Mouse (Mus musculus) kidney, adult 8-10 months (tissue): ENCODE results near the gene Cbx4.
"Not testable (repeated sequence)": the region's sequence is repeated elsewhere in the genome, so short reads cannot be mapped to it uniquely, and the experiment has no call there.

ENCODE experiments used
- DNase-seq, 2 experiments: peaks; one replicate each; pipeline ENCODE4 v3.0.0; 2022

The Cbx4 gene

GRCm38 (mm10) chr11:119109415-119110071 lies 23.5 kb upstream of the Cbx4 start:
- DNase-seq = peak; percentile 60 to 69

GRCm38 (mm10) chr11:119108573-119109263 lies 22.7 kb upstream of the Cbx4 start:
- DNase-seq = no peak

- peak in 1 of 2 experiments; percentile 64 for DNase-seq
Observed at GRCm38 (mm10) chr11:119106289-119106688, 20.3 kb upstream of the Cbx4 start.

DNA sequence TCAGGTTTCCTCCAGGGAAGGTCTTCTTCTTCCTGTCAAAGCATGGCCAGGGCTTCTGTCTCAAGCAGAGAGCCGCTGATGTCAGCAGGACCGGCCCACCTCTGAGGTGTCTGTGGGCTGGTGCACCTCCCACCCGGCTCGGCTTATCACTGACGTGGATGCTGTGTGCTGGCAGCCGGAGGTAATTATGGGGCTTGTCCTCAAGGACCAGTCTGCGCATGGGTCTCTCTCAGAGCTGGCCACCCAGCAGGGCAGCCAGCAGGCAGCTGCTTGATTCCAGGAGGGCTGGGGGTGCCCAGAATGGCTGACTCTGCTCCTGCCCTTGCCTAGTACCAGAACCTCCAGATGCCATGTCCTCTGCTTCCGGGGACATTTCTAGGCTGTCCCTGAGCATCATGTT lies 19.7 kb upstream of the Cbx4 start:
- DNase-seq = no peak

DNA sequence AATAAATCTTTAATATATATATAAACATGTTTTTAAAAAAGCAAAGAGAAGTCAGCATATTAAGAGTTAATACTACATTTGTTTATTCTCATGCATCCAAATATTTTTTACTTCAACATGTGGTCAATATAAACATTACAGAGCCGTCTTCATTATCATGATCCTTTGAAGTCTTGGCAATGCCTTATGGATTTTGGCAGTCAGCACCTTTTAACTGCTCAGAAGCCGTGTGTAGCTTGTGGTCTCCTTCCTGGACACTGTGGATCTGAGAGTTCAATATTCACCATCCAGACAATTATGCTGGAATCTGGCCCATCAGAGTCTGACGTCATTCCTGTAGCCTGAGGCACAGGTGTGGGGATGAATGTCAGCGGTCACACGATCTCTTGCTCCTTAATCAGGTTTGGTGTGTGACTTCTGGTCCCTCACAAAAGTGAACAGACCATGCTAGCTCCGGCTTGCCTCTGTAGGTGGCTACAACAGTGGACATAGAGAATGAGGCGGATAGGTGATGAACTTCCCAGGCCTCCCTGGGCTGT lies 19.1 kb upstream of the Cbx4 start:
- DNase-seq = no peak

DNA sequence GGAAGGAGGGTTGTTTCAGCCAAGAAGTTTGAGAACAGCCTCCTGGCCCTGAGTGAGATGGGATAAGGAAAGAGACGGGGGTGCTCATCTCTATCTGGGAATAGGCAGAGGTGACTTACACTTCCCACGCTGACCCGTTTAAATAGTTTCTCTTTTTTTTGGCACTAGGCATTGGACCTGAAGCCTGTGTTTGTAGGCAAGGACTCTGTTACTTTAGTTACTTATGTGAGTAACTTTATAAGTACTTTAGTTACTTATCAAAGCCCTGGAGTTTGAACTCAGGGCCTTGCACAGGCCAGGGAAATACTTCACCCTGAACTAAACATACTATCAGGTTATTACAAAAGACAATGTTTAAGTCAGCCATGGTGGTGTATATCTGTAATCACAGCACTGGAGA lies 18.0 kb upstream of the Cbx4 start:
- DNase-seq = no peak

DNA sequence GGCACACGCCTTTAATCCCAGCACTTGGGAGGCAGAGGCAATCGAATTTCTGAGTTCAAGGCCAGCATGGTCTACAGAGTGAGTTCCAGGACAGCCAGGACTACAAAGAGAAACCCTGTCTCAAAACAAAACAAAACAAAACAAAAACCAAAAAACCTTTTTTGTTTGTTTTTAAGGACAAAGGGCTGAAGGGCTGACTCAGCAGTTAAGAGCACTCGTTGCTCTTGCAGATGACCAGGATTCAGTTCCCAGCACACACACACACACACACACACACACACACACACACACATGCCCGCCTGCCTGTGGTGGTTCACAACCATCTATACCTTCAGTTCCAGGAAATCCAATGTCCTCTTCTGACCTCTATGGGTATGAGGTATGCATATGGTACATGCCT lies 14.3 kb upstream of the Cbx4 start:
- DNase-seq = not testable (repeated sequence)

GRCm38 (mm10) chr11:119098202-119098601 lies 12.2 kb upstream of the Cbx4 start:
- DNase-seq = no peak

DNA sequence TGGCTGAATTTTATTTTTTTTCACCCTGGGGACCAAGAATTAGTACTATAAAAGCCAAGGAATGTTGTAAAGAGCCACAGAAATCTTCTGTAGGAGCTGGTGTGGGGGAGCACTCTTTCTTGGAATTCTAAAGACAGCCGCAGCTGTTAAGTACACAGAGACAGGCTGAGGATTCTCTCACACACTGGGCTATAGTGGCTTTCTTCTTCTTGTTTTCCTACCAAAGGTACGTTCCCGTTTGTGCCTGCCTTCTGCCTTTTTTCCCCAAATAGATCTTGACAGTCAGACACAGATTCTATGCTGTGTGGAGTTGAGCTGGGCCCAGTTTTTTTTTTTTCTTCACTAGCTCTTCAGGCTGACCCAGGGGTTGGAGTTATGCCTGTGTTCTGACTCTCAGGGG lies 9.4 kb upstream of the Cbx4 start:
- DNase-seq = no peak

GRCm38 (mm10) chr11:119093322-119093721 lies 7.3 kb upstream of the Cbx4 start:
- no peak for DNase-seq

GRCm38 (mm10) chr11:119092286-119092685 lies 6.3 kb upstream of the Cbx4 start:
- DNase-seq = no peak

GRCm38 (mm10) chr11:119091598-119091991 lies 5.6 kb upstream of the Cbx4 start:
- DNase-seq = peak; percentile 78 to 84

DNA sequence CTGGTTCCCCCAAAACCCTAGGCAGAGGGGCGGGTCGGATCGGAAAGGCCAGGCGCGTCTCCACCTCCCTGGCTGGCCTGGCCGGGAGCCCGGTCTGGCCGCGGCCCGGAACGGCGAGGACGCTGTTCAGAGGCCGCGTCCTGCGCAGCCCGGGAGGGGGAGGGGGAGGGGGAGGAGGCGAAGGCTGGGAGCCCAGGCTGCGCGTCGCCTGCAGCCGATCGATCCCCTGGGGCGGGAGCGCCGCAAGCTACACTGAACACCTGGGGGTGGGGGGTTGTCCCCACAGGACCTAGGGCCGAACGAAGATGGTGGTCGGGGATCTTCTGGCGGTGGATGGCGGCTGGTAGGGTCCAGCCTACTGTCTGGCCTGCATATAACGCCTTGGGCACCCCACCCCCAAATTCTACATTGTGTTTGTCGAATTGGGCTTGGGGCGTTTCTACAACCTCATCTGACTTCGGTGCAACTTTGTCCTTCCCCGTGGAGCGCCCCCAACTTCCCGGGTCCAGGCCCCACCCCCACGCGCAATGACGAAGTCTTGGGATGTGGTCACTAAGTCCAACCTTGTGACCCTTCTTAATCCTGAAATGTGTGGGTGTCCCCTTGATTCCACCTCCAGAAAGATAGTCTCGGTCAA lies 5.1 kb upstream of the Cbx4 start:
- DNase-seq = peak; percentile 71 to 74

- peak in 1 of 2 experiments; percentile 28 for DNase-seq
Observed at GRCm38 (mm10) chr11:119090076-119090960, 4.3 kb upstream of the Cbx4 start.

DNA sequence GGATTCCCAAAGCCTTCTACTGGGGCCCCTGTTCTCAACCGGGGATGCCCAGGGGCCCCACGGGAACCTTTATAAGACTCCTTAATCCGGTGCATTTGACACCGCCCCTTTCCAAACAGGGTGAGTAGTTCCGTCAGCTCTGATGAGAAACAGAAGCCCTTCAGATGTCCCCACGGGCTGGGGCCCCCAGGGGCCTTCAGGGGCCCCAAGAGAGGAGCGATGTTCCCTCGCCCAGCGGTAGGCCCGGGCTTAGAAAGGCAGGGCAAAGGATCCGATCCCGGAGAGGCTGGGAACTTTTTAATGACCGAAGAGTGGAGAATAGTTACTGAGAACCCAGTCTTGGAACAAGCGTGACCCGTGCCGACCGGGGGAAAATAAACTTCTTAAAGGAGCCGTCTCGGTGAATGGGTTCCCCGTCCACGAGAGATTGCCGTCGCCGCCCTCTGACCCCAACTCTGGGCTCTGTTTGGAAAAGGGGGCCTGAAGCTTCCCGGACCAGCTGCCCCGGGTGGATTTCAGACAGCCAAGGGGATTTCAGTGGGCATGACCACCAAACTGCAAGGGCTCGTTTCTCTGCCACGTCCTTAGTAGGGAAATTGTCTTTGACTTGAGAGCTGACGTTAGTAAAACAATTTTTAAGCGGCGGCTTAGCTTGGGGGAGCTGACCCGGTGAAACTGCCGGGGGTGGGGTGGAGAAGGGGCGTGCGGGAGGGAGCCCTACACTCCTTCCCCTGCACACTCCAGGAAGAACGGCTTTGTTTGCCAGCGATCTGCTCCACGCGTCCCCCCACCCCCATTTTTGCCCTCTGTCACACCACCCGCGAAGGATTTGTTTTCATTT lies 3.4 kb upstream of the Cbx4 start:
- peak in 1 of 2 experiments; percentile 55 for DNase-seq

DNA sequence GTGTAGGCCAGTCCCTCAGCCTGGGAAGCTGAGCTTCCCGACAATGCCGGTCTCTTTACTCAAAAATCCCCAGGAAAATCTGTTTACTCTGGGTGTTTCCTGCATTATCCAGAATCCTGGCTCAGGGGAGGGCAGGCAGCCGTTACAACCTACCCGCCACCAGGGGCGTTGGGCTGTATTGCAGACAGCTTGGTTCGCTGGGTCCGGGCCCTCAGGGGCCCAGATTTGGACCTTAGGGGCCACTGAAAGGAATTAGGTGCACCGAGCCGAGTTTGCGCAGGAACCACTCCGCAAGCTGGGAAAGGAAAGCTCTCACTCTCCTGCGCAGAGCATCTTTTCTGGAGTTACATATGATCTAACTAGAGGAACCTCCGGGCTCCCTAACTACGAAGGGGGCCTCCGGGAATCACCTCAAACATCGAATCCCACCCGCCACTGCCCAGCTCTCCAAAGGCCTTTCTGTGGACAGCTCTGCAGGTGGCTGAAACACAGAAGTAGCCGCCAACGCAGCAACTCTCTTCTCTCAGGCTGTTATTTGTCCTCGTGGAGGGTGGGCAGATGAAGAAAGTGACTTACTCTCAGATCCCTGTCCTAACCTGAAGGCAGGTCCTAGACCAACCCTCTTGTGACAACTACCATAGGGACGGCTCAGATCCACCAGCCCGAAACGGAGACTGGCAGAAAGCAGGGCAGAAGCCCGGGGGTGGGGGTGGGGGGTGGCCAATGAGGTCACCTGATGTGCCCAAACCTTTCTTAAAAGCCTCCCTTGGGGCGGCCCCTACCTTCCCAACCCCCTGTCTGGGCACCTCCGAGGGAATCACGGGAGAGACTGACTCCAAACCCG lies 2.6 kb upstream of the Cbx4 start:
- peak in 1 of 2 experiments; percentile 37 for DNase-seq

DNA sequence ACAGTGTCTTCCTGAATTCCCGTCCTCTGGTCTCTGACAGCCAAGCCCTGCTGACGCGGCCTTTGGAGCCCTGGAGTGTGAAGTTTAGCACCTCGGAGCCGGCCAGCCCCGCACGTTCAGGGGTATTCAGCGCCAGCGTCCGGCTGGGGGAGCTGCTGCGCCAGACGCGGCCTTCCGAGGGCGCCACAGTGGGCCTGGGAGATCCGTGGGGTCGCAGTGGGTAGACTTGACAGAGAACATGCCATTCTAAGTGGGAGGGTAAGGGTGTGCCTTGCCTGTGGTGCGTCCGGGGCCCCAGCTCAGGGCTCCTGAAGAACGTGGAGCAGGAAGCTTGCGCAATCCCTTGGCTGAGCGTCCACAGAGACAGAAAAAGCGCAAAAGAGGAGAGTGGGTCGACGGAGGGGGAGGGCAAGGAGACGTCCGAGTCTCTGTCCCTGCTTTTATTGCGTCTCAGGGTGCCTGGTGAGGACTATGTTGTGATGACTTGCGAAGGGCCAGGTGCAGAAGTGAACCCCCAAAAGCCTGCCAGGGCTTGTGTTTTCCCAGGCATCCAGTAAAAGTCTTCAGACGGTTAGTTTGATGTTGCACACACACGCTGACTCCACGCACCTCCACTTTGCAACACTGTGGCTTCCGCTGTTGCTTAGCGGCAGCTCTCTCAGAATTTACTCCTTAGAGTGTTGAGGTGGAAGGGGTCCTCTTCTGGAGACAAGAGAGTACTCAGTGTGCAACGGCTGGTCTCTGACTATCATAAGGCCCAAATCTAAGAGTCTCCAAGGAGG lies 1.5 kb upstream of the Cbx4 start:
- peak in 1 of 2 experiments; percentile 51 for DNase-seq

GRCm38 (mm10) chr11:119085279-119086062 lies 550 bp downstream of the Cbx4 start:
- peak; percentile 71 to 76 for DNase-seq
